Mouse (Mus musculus) ES-E14 (cell line): Measurements from ENCODE around the gene Il33. TPM values are rescaled to one million over a fixed set of nuclear protein-coding genes. Genes with fewer than 3 reads are reported as not detected.
"Not testable (repeated sequence)": the region's sequence is repeated elsewhere in the genome, so short reads cannot be mapped to it uniquely, and the experiment has no call there.

Experiments used
- DNase-seq: peaks from one replicate; pipeline ENCODE4 v3.0.0-alpha.2; 2013; ENCODE audit warnings: low read depth, low spot score
- H3K27ac ChIP-seq: 2 replicates; pipeline ENCODE4 v1.5.1; 2012; ENCODE audit warnings: low read depth, mild to moderate bottlenecking, low read length, moderate library complexity, mixed read lengths; ENCODE audit not compliant: poor library complexity, insufficient read depth, severe bottlenecking
- H3K36me3 ChIP-seq: 2 replicates; pipeline ENCODE4 v1.6.1; 2012; ENCODE audit warnings: mild to moderate bottlenecking, low read length, moderate library complexity, mixed read lengths; ENCODE audit not compliant: control insufficient read depth, poor library complexity, insufficient read depth, severe bottlenecking
- H3K4me1 ChIP-seq, 2 experiments: fragments of 150-350 bp in 1 of 2; sonication (generic) in 1 of 2; 2 replicates each; pipeline ENCODE4 v1.6.1; 2012; ENCODE audit warnings: low read length in 2 of 2, mild to moderate bottlenecking in 1 of 2, mixed read lengths in 1 of 2; ENCODE audit not compliant: control insufficient read depth in 2 of 2, insufficient read depth in 2 of 2, poor library complexity in 1 of 2
- H3K4me3 ChIP-seq, 2 experiments: fragments of 150-350 bp in 1 of 2; sonication (generic) in 1 of 2; 2 replicates each; pipeline ENCODE4 v1.5.1; 2012; ENCODE audit warnings: low read length in 2 of 2, low read depth in 1 of 2, mild to moderate bottlenecking in 1 of 2, mixed read lengths in 1 of 2; ENCODE audit not compliant: insufficient read depth in 1 of 2, poor library complexity in 1 of 2, severe bottlenecking in 1 of 2
- H3K9ac ChIP-seq: 2 replicates; pipeline ENCODE4 v1.6.1; 2012; ENCODE audit warnings: low read depth, mild to moderate bottlenecking, low read length, mixed read lengths; ENCODE audit not compliant: poor library complexity, insufficient read depth, severe bottlenecking
- H3K9me3 ChIP-seq: fragments of 150-350 bp; sonication (generic); 2 replicates; pipeline ENCODE4 v1.6.1; 2012; ENCODE audit warnings: low read depth, mild to moderate bottlenecking, low read length; ENCODE audit not compliant: control insufficient read depth, insufficient read depth
- CHD2 ChIP-seq: IDR thresholded peaks from 2 replicates; pipeline ENCODE4 v1.6.1; 2014; ENCODE audit warnings: mild to moderate bottlenecking, low read depth, low read length, inconsistent platforms
- HCFC1 ChIP-seq: IDR thresholded peaks from 2 replicates; pipeline ENCODE4 v1.6.1; 2012; ENCODE audit warnings: low read length, inconsistent platforms, borderline replicate concordance; ENCODE audit not compliant: insufficient read depth
- MAFK ChIP-seq: IDR thresholded peaks from 2 replicates; pipeline ENCODE4 v1.6.1; 2014; ENCODE audit warnings: mild to moderate bottlenecking, low read depth, low read length, inconsistent platforms; ENCODE audit not compliant: insufficient read depth
- ZC3H11A ChIP-seq: IDR thresholded peaks from 2 replicates; pipeline ENCODE4 v1.6.1; 2012; ENCODE audit warnings: low read depth, mild to moderate bottlenecking, inconsistent platforms, low read length, borderline replicate concordance
- ZNF384 ChIP-seq: IDR thresholded peaks from 2 replicates; pipeline ENCODE4 v1.6.1; 2012; ENCODE audit warnings: low read depth, low read length, inconsistent platforms
- in situ Hi-C, 2 experiments: fragments of 600-800 bp; cut with MboI; formaldehyde crosslinking; loops; one replicate each; pipeline ENCODE4 v1.15.1; 2025; ENCODE audit warnings: low sequenced_read_pairs in 2 of 2, inconsistent platforms in 1 of 2; ENCODE audit not compliant: unreplicated experiment in 2 of 2
- total RNA-seq: library from RNA; depleted of rRNA; stranded (reverse); fragments of 300-350 nt; gene quantifications from 2 replicates; pipeline ENCODE4 v1.2.3, GENCODE M21; 2012

The Il33 gene
- total RNA-seq, 1 experiment = 1.6 TPM

DNA sequence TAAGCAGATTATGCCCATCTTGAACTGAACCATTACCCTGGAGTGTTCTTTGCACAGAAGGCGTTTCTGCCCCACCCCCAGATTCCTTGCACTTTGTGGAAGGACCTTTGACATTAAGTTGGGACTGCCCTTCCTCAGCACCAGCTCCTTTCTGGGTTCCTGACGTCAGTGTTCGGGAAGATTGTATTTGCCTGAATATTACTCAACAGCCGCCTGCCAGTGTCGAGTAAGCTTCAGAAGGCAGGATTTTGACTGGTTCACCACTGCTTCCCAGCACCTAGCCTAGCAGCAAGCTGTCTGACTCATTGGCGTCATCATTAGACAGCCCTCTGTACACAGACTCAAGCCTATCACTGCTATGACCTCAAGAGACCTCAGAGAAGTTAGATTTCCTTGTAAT, 17.4 kb downstream of the Il33 start:
- Histone ChIP-seq H3K36me3 (no peaks in the 10 kb centered on the region), H3K4me3 (no peak overlapping the region), H3K4me1 (peaks cover 3 to 4% of the 10 kb centered on the region in 2 experiments; a peak in 1 of 4 replicates), H3K9ac (no peak overlapping the region), H3K27ac (no peak overlapping the region), H3K9me3 (no peaks in the 10 kb centered on the region)
- in situ Hi-C loops = no loop called here
- no peak for TF ChIP-seq ZNF384
- TF ChIP-seq MAFK = no peak
- no peak for DNase-seq

- no peaks in the 10 kb centered on the region for H3K36me3 ChIP-seq
- in situ Hi-C loops = no loop called here
- H3K4me3 ChIP-seq = no peak overlapping the region
- TF ChIP-seq CHD2 (no peak), ZC3H11A (no peak), HCFC1 (no peak), MAFK (no peak), ZNF384 (no peak)
- H3K9ac ChIP-seq = no peak overlapping the region
- no peaks in the 10 kb centered on the region for H3K9me3 ChIP-seq
- H3K4me1 ChIP-seq = peaks cover 3 to 5% of the 10 kb centered on the region in 2 experiments; a peak in 1 of 4 replicates
- DNase-seq = no peak
- H3K27ac ChIP-seq = no peak overlapping the region
Observed at GRCm38 (mm10) chr19:29944426-29944825, 19.5 kb downstream of the Il33 start.

DNA sequence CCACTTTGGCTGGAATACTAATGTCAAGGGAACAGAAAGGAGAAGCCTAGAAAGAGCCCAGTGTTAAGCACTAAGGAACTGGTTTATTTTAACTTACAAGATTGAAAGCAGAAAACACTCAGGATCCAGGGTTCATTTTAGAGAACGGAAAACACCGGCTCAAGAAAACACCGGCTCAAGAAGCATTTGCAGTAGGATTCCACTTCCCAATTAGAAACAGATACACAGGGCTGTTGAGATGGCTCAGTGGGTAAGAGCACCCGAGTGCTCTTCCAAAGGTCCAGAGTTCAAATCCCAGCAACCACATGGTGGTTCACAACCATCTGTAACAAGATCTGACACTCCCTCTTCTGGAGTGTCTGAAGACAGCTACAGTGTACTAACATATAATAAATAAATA, 20.0 kb downstream of the Il33 start:
- H3K4me1 ChIP-seq, H3K27ac ChIP-seq, in situ Hi-C loops, H3K9ac ChIP-seq, H3K9me3 ChIP-seq, DNase-seq, H3K4me3 ChIP-seq, H3K36me3 ChIP-seq: not testable (repeated sequence)

DNA sequence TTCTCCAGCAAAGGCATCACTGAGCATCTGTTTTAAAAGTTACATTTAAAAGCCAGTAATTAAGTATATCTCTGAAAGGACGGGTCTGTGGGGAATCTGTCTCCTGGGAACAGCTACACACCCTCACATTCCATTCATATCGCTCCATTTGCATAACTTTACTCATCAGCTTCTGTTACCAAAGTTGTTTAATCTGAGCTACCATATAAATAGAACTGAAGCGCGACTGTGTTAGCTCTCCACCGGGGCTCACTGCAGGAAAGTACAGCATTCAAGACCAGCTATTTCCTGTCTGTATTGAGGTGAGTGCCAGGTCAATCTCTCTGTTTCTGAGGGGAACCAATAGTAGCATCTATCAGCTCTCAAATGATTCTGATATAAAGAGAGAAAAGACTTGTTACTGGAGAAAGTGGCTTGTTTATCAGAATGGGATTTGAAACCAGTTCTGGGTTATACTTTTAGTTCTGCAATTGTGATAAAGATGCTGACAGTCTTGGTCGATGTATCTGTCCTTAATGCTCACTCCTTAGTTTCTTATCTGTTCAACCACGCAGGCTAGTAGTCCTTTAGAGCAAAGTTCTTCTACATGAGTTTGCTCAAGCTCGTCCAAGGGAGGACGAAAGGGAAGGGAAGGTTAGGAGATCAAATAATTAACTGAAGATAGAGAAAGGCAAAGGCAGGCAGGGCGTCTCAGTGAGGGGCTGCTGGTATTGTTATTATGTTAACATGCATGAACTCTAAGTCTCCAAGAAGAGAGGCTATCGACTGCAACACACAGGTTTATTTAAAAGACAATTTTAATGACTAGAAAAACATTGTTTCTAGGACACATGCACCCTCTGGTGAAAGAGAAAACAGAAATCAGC, 20.9 kb downstream of the Il33 start:
- Histone ChIP-seq H3K4me3 (no peak overlapping the region), H3K9me3 (no peaks in the 10 kb centered on the region), H3K4me1 (peaks cover 3 to 4% of the 10 kb centered on the region in 2 experiments; a peak in 1 of 4 replicates), H3K27ac (no peak overlapping the region), H3K9ac (no peak overlapping the region), H3K36me3 (no peaks in the 10 kb centered on the region)
- peak; percentile 29 for DNase-seq
- in situ Hi-C loops = no loop called here
- TF ChIP-seq ZNF384 (no peak), CHD2 (0 out of 2 replicates have a peak, but pooled peaks have one; percentile 15)

- no peaks in the 10 kb centered on the region for H3K36me3 ChIP-seq
- in situ Hi-C loops = no loop called here
- H3K9me3 ChIP-seq = no peaks in the 10 kb centered on the region
- H3K27ac ChIP-seq = no peak overlapping the region
- no peak overlapping the region for H3K4me3 ChIP-seq
- peaks cover 3 to 4% of the 10 kb centered on the region in 2 experiments; a peak in 1 of 4 replicates for H3K4me1 ChIP-seq
- no peak overlapping the region for H3K9ac ChIP-seq
- no peak for DNase-seq
- no peak for TF ChIP-seq ZNF384
Observed at GRCm38 (mm10) chr19:29946423-29946716, 21.5 kb downstream of the Il33 start.
